Mouse (Mus musculus): ENCODE results near the gene Maml3. TPM values are rescaled to one million over a fixed set of nuclear protein-coding genes. Genes with fewer than 3 reads are reported as not detected.

Gene Maml3
- polyA plus RNA-seq, 1 experiment from 2014 or later, result 5.2 TPM

DNA sequence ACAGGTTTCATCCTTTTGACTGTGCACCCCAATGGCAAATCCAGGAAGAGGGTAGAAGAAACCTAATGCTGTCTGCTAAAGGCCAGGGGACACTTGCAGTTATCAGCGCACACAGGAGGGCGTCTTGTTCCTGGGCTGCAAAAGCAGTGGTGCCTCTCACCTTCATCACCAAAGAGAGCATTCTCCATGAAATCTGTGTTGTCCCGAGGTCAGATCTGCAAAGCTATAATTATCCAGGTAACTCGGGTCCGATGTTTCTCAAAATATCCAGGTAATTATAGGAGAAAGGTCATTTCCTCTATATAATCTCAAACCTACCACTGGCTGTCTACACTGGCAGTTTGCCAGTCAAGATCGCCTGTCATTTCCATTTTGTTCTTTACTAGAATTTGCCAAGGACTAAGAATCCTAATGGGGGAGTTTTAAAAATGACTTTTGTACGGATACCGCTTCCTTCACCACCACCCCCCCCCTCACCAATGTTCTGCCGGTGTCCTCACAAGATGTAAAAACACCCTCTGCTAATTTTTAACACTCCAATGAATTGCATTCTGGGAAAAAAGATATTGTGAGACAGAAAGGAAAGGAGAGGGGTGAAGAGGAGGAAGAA lies 98.0 kb downstream of the Maml3 start:
- H3K9me3 ChIP-seq (ENCODE audit: control insufficient read depth, low read length), result no peaks in the 10 kb centered on the region
- peak overlapping the region; percentile 91 for H3K27ac ChIP-seq (ENCODE audit: low read depth, low read length)
- 0 out of 2 replicates have a peak, but pooled peaks have one; percentile 2 for ATAC-seq
- WGBS, result 37% methylated on average over 9 of the region's 9 CpGs
- no peaks in the 10 kb centered on the region for H3K27me3 ChIP-seq (replicated peaks; ENCODE audit: control insufficient read depth, insufficient read depth, low read length)
- H3K9ac ChIP-seq (ENCODE audit: low read depth, low read length), result peak overlapping the region; percentile 62
- peaks cover 11% of the 10 kb centered on the region for H3K4me1 ChIP-seq (ENCODE audit: control insufficient read depth, insufficient read depth, low read depth, low read length)
- H3K36me3 ChIP-seq (ENCODE audit: control insufficient read depth, insufficient read depth, low read length), result no peaks in the 10 kb centered on the region
- peak overlapping the region; percentile 77 for H3K4me2 ChIP-seq (ENCODE audit: low read length)
- peak overlapping the region; percentile 39 for H3K4me3 ChIP-seq (ENCODE audit: low read length)

DNA sequence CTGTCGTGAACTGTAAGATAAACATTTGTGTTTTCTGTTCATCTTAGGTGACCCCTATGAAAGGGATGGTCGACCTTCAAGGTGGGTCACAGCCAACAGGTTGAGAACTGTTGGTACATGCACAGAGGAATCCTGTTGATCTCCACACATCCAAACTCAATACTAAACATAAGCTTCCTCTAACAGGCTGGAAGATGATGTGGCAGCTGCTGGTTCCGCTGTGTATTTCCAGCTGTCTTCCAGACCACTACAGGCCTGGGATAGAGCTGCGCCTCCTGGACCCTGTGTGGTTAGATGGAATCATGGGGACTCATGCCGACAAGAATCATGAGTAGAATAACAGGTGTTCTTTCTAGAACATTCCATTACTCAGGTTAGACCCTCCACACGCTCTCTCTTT lies 101.2 kb downstream of the Maml3 start:
- Histone ChIP-seq H3K4me1 (ENCODE audit: control insufficient read depth, insufficient read depth, low read depth, low read length) (peaks cover 11% of the 10 kb centered on the region), H3K27ac (ENCODE audit: low read depth, low read length) (no peak overlapping the region), H3K9ac (ENCODE audit: low read depth, low read length) (no peak overlapping the region), H3K9me3 (ENCODE audit: control insufficient read depth, low read length) (no peaks in the 10 kb centered on the region), H3K36me3 (ENCODE audit: control insufficient read depth, insufficient read depth, low read length) (no peaks in the 10 kb centered on the region), H3K4me2 (ENCODE audit: low read length) (no peak overlapping the region), H3K4me3 (ENCODE audit: low read length) (no peak overlapping the region), H3K27me3 (replicated peaks; ENCODE audit: control insufficient read depth, insufficient read depth, low read length) (no peaks in the 10 kb centered on the region)
- no peak for ATAC-seq
- WGBS, result 93% methylated on average over 6 of the region's 6 CpGs

DNA sequence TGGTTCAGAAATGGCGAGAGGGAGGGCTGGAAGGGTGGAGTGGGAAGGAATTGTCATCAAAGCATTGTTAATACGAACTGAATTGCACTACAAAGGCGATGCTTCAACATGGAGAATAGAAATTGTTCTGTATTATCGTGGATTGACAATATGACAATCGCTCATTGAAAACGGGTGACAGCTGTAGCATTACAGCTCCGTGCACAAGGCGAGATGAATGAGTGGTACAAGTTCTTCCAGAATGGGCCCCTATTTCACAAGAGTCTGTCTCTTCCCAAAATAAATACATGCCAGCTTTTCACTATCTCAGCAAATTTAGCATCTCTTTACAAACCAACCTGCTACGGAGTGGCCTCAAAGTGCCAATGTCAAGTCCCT lies 103.4 kb downstream of the Maml3 start:
- no peak for ATAC-seq
- Histone ChIP-seq H3K27me3 (replicated peaks; ENCODE audit: control insufficient read depth, insufficient read depth, low read length) (no peaks in the 10 kb centered on the region), H3K4me1 (ENCODE audit: control insufficient read depth, insufficient read depth, low read depth, low read length) (peaks cover 5% of the 10 kb centered on the region), H3K9me3 (ENCODE audit: control insufficient read depth, low read length) (no peaks in the 10 kb centered on the region), H3K4me2 (ENCODE audit: low read length) (no peak overlapping the region), H3K36me3 (ENCODE audit: control insufficient read depth, insufficient read depth, low read length) (no peaks in the 10 kb centered on the region), H3K27ac (ENCODE audit: low read depth, low read length) (no peak overlapping the region), H3K4me3 (ENCODE audit: low read length) (no peak overlapping the region), H3K9ac (ENCODE audit: low read depth, low read length) (no peak overlapping the region)
- 46% methylated on average over 9 of the region's 9 CpGs for WGBS

DNA sequence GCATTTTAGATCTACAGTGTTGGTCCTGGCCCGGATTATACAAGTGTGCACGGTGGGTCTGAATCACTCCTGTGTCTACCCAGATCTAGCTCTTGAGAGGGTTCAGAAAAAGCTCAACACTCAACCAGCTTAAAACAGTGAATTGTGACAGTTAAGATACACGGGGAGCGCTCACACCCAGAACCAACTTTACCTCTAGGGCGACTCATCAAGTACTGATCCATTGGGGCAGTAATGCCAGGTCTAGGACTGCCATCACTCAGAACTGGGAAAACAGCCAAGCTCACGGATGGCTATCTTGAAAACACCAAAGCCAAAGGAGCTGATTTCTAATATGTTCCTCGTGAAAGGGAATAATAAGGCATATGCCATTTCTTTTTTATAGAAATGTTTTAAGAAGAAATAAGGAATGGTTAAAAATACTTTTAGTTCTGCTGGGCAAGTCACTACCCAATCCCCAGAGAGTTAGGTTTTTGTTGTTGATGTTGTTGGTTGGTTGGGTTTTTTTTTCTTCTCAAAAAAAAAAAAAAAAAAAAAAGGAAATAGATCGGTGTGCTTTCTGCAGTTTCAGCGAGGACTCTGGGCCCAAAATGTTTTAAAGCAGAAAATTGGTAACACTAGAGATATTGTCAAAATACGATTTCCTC lies 103.9 kb downstream of the Maml3 start:
- no peak for ATAC-seq
- 78% methylated on average over 10 of the region's 10 CpGs for whole genome bisulfite sequencing
- H3K4me3 ChIP-seq (ENCODE audit: low read length), result no peak overlapping the region
- H3K4me2 ChIP-seq (ENCODE audit: low read length), result no peak overlapping the region
- H3K27me3 ChIP-seq (replicated peaks; ENCODE audit: control insufficient read depth, insufficient read depth, low read length), result no peaks in the 10 kb centered on the region
- no peak overlapping the region for H3K27ac ChIP-seq (ENCODE audit: low read depth, low read length)
- H3K4me1 ChIP-seq (ENCODE audit: control insufficient read depth, insufficient read depth, low read depth, low read length), result peaks cover 2% of the 10 kb centered on the region; the same call in 1 of the 2 replicates
- no peaks in the 10 kb centered on the region for H3K36me3 ChIP-seq (ENCODE audit: control insufficient read depth, insufficient read depth, low read length)
- H3K9ac ChIP-seq (ENCODE audit: low read depth, low read length), result no peak overlapping the region
- no peaks in the 10 kb centered on the region for H3K9me3 ChIP-seq (ENCODE audit: control insufficient read depth, low read length)

DNA sequence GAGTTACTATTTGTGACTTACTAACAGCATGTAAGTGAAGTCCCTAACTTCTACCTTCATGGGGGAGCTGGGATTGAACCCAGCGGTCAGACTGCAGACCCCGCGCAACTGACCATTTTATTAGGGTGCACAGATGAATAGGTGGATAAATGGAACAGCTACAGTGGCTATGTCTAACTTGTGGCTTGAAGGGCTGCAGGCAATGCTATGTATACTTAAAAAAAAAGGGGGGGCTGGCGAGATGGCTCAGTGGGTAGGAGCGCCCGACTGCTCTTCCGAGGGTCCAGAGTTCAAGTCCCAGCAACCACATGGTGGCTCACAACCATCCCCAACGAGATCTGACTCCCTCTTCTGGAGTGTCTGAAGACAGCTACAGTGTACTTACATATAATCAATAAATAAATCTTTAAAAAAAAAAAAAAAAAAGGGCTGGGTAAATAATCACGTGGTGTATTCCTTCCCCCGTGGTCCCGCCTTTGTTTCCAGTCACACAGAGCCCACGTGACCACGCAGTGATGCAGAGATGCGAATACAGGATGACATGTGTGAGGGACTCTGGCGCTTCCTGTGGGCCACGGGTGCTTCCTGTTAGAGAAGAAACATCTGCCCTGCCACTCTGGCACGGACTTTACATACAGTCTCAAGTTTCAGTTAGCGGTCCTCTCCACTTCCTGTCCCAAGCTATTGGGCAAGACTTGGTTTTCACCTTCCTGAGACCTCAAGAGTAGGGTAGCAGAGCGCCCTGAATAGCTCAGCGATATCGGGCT lies 105.0 kb downstream of the Maml3 start:
- H3K9me3 ChIP-seq (ENCODE audit: control insufficient read depth, low read length), result no peaks in the 10 kb centered on the region
- peaks cover 2% of the 10 kb centered on the region; the same call in 1 of the 2 replicates for H3K4me1 ChIP-seq (ENCODE audit: control insufficient read depth, insufficient read depth, low read depth, low read length)
- no peak overlapping the region for H3K27ac ChIP-seq (ENCODE audit: low read depth, low read length)
- H3K9ac ChIP-seq (ENCODE audit: low read depth, low read length), result no peak overlapping the region
- no peaks in the 10 kb centered on the region for H3K36me3 ChIP-seq (ENCODE audit: control insufficient read depth, insufficient read depth, low read length)
- whole genome bisulfite sequencing, result 92% methylated on average over 21 of the region's 21 CpGs
- H3K27me3 ChIP-seq (replicated peaks; ENCODE audit: control insufficient read depth, insufficient read depth, low read length), result no peaks in the 10 kb centered on the region
- no peak for ATAC-seq
- no peak overlapping the region for H3K4me3 ChIP-seq (ENCODE audit: low read length)
- H3K4me2 ChIP-seq (ENCODE audit: low read length), result no peak overlapping the region

DNA sequence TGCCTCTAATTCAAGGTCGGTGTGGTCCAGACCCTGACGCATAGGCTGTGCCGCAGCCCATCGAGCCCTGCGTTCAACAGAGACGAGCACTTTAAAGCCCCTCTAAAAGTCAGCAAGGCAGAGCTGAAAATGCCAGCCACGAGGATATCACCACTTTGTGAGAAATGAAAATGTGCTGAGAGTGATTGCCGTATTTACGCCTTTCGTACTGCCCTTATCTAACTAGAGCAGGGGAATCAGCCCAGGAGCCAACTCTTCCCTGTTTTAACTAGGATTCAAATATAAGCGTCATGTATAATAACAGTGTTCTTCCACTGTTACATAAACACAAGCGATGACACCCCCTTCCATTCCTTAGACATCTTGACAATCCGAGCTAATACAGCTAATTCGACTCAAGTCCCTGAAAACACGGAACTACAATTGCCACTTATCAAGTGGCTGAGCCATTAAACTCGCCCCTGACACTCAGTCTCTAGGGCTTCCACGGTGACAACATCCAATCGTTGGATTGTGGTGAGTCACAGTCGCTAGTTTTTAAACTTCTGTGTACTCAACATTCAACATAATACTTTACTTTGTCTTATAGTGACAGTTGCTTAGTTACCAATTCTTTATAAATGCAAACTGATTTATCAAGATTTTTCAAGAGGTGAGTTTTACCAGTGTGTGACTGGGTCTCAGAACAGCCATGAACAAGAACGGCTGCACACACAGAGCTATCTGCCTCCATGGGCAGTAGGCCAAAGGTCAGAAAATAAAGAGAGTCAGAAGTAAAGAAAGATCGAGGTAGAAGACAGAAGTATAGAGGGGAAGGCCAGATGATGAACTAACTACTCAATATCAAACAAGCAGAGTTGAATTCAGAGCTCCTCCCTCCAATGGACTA lies 106.1 kb downstream of the Maml3 start:
- no peaks in the 10 kb centered on the region for H3K36me3 ChIP-seq (ENCODE audit: control insufficient read depth, insufficient read depth, low read length)
- H3K4me3 ChIP-seq (ENCODE audit: low read length), result no peak overlapping the region
- H3K9me3 ChIP-seq (ENCODE audit: control insufficient read depth, low read length), result no peaks in the 10 kb centered on the region
- H3K27ac ChIP-seq (ENCODE audit: low read depth, low read length), result no peak overlapping the region
- peaks cover 2% of the 10 kb centered on the region; the same call in 1 of the 2 replicates for H3K4me1 ChIP-seq (ENCODE audit: control insufficient read depth, insufficient read depth, low read depth, low read length)
- H3K27me3 ChIP-seq (replicated peaks; ENCODE audit: control insufficient read depth, insufficient read depth, low read length), result no peaks in the 10 kb centered on the region
- no peak overlapping the region for H3K4me2 ChIP-seq (ENCODE audit: low read length)
- WGBS, result 66% methylated on average over 21 of the region's 21 CpGs
- H3K9ac ChIP-seq (ENCODE audit: low read depth, low read length), result no peak overlapping the region
- no peak for ATAC-seq

DNA sequence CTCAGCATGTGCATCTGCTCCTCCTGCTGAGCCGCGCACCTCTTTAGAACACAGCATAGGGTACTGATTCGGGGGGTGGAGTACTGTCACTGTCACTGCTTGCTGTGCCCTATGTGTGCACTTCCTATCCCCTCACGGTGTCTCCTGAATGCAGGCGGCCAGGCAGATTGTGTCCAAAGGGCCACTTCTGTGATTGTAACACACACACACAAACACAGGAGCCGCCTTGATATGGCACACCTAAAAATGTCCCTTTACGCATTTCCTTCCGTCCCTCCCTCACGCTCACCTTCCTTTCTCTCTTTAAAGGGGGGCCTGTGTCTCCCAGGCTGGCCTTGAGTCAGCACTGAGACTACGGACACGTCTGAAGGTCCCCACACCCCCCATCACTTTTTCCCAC lies 107.3 kb downstream of the Maml3 start:
- WGBS, result 86% methylated on average over 11 of the region's 11 CpGs
- H3K27ac ChIP-seq (ENCODE audit: low read depth, low read length), result no peak overlapping the region

DNA sequence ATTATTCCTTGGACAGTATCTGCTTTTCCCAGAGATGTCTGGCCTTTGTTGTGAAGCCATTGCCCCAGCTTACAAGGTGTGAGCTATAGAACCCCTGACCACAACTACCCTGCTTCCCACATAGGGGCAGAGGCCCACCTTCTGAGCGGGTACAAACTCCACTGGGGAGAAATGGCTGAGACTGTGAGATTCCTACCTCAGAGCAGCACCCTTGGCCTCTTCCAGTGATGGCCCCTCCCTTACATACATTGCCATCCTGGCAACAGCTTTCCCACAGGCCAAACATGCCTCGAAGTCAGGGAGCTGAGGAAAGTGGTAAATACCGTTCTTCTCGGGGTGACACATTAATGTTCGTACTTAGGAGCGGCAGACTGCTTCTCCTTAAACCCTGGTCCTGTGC lies 118.4 kb downstream of the Maml3 start:
- 0 out of 2 replicates have a peak, but pooled peaks have one; percentile 41 for ATAC-seq
- Histone ChIP-seq H3K27ac (ENCODE audit: low read depth, low read length) (no peak overlapping the region), H3K4me3 (ENCODE audit: low read length) (no peak overlapping the region), H3K9ac (ENCODE audit: low read depth, low read length) (no peak overlapping the region), H3K36me3 (ENCODE audit: control insufficient read depth, insufficient read depth, low read length) (no peaks in the 10 kb centered on the region), H3K9me3 (ENCODE audit: control insufficient read depth, low read length) (no peaks in the 10 kb centered on the region), H3K4me1 (ENCODE audit: control insufficient read depth, insufficient read depth, low read depth, low read length) (peaks cover 3% of the 10 kb centered on the region; the same call in 1 of the 2 replicates), H3K4me2 (ENCODE audit: low read length) (no peak overlapping the region), H3K27me3 (replicated peaks; ENCODE audit: control insufficient read depth, insufficient read depth, low read length) (no peaks in the 10 kb centered on the region)
- 79% methylated on average over 6 of the region's 6 CpGs for WGBS

More for the DNA sequence above, 107.3 kb downstream of the Maml3 start:
- no peak overlapping the region for H3K4me2 ChIP-seq (ENCODE audit: low read length)
- no peaks in the 10 kb centered on the region for H3K27me3 ChIP-seq (replicated peaks; ENCODE audit: control insufficient read depth, insufficient read depth, low read length)
- H3K4me3 ChIP-seq (ENCODE audit: low read length), result no peak overlapping the region
- no peaks in the 10 kb centered on the region for H3K36me3 ChIP-seq (ENCODE audit: control insufficient read depth, insufficient read depth, low read length)
- no peaks in the 10 kb centered on the region for H3K9me3 ChIP-seq (ENCODE audit: control insufficient read depth, low read length)
- no peak overlapping the region for H3K9ac ChIP-seq (ENCODE audit: low read depth, low read length)
- peaks cover 2% of the 10 kb centered on the region; the same call in 1 of the 2 replicates for H3K4me1 ChIP-seq (ENCODE audit: control insufficient read depth, insufficient read depth, low read depth, low read length)
- ATAC-seq, result peak; percentile 18; the same call in 1 of the 2 replicates
